Mouse (Mus musculus): Measurements from ENCODE around the gene Fes. TPM values are rescaled to one million over a fixed set of nuclear protein-coding genes. Genes with fewer than 3 reads are reported as not detected.

The Fes gene
- polyA plus RNA-seq (2014; fragmentation: Nextera tagmentation; extraction: Ambion mirVana): 14.6 and 15.7 TPM in 2 replicates

DNA sequence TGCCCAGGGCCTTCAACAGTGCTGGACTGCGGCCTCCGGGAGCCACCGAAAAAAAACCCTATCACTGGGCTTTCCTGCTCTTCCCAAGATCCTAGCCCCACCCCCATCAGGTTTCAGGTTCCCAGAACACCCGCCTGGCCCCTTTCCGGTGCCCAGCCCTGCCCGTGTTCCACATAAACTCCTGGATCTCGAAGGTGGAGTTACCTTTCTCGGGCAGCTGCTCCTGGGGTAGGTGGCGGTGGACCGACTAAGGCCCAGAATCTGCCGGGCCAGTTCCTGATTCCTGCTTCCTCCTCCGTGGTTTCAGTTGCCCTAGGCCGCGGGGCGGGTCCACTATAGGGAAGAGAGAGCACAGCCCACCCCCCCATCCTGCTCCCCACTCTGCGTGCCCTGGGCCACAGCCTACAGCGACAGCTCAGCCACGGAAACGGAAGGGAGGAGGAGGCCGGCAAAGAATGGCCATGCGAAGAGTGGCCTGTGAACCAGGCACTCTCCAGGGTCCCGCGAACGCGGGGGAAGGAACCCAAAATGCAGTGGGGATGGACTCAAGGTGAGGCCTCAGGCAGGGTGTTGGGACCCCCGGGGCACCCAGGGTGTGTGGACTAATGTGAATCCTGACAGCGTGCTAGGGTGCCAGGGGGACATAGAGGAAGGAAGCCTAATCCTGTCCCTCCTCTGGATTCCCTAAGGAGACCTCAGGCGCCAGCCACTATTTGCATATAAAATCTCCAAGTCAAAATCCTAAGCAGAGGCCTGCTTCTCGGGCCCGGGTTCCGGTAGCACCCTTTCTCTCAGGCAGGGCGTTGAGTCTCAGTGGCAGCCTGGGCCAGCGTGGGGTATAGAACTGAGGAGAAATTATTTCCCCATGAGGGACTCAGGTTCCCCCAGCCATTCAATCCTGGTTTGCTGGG, at the start of gene Fes:
Gene Fes, minus strand, starts transcription at position 314 of the 911 bp plus-strand sequence.
- Histone ChIP-seq H3K9ac (ENCODE audit: low read depth, low read length) (peak within 1 kb of the TSS; percentile 45), H3K9me3 (ENCODE audit: control insufficient read depth, low read length) (no peaks in the 10 kb centered on the region), H3K36me3 (ENCODE audit: control insufficient read depth, insufficient read depth, low read length) (peaks cover 34% of the 10 kb centered on the region), H3K4me1 (ENCODE audit: control insufficient read depth, insufficient read depth, low read length) (peaks cover 4% of the 10 kb centered on the region), H3K27me3 (replicated peaks; ENCODE audit: control insufficient read depth, insufficient read depth, low read length) (no peaks in the 10 kb centered on the region), H3K27ac (replicated peaks; ENCODE audit: low read depth, low read length) (peak within 1 kb of the TSS; percentile 65), H3K4me2 (ENCODE audit: low read depth, low read length) (peak within 1 kb of the TSS; percentile 54), H3K4me3 (ENCODE audit: low read depth, low read length) (peak within 1 kb of the TSS; percentile 33)
- ATAC-seq (ENCODE audit: low read depth): peak; percentile 24; the same call in 1 of the 2 replicates
- WGBS: 5% methylated on average over 32 of the region's 33 CpGs
- DNase-seq (ENCODE audit: low spot score): peak; percentile 58

GRCm38 (mm10) chr7:80436571-80436970, 48.8 kb upstream of the Fes start:
- Histone ChIP-seq H3K9me3 (ENCODE audit: control insufficient read depth, low read length) (no peaks in the 10 kb centered on the region), H3K36me3 (ENCODE audit: control insufficient read depth, insufficient read depth, low read length) (no peaks in the 10 kb centered on the region), H3K9ac (ENCODE audit: low read depth, low read length) (no peak overlapping the region), H3K27me3 (replicated peaks; ENCODE audit: control insufficient read depth, insufficient read depth, low read length) (no peaks in the 10 kb centered on the region), H3K4me1 (ENCODE audit: control insufficient read depth, insufficient read depth, low read length) (peaks cover 10% of the 10 kb centered on the region; the same call in 1 of the 2 replicates), H3K4me3 (ENCODE audit: low read depth, low read length) (no peak overlapping the region), H3K4me2 (ENCODE audit: low read depth, low read length) (no peak overlapping the region), H3K27ac (replicated peaks; ENCODE audit: low read depth, low read length) (no peak overlapping the region)
- no peak for ATAC-seq (ENCODE audit: low read depth)
- WGBS: 86% methylated on average over 7 of the region's 7 CpGs
- DNase-seq (ENCODE audit: low spot score): no peak

DNA sequence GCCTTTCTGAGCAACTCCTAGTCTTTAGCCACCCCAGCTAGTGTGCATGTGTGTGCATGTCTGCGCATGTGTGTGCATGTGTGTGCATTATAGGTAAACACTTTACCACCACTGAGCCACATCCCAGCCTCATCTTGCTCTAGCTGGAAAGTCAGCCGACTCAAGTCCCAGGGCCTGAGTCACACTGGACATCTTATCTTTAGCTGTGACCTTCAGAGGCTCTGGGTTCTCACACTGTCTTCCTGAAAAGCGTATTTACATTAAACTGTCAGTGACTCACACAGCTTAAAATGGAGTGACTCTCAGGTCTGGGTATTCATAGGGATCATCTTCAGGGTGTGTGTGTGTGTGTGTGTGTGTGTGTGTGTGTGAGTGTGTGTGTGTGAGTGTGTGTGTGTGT, 47.8 kb upstream of the Fes start:
- Histone ChIP-seq H3K9me3 (ENCODE audit: control insufficient read depth, low read length) (no peaks in the 10 kb centered on the region), H3K9ac (ENCODE audit: low read depth, low read length) (no peak overlapping the region), H3K4me3 (ENCODE audit: low read depth, low read length) (no peak overlapping the region), H3K4me1 (ENCODE audit: control insufficient read depth, insufficient read depth, low read length) (peaks cover 9% of the 10 kb centered on the region; the same call in 1 of the 2 replicates), H3K27me3 (replicated peaks; ENCODE audit: control insufficient read depth, insufficient read depth, low read length) (no peaks in the 10 kb centered on the region), H3K4me2 (ENCODE audit: low read depth, low read length) (no peak overlapping the region), H3K27ac (replicated peaks; ENCODE audit: low read depth, low read length) (no peak overlapping the region), H3K36me3 (ENCODE audit: control insufficient read depth, insufficient read depth, low read length) (no peaks in the 10 kb centered on the region)
- ATAC-seq (ENCODE audit: low read depth): no peak
- 77% methylated on average over 3 of the region's 3 CpGs for WGBS
- DNase-seq (ENCODE audit: low spot score): no peak

- DNase-seq (ENCODE audit: low spot score): no peak
- no peak overlapping the region for H3K27ac ChIP-seq (replicated peaks; ENCODE audit: low read depth, low read length)
- no peak overlapping the region for H3K9ac ChIP-seq (ENCODE audit: low read depth, low read length)
- no peaks in the 10 kb centered on the region for H3K27me3 ChIP-seq (replicated peaks; ENCODE audit: control insufficient read depth, insufficient read depth, low read length)
- 93% methylated on average over 12 of the region's 12 CpGs for WGBS
- no peak overlapping the region for H3K4me2 ChIP-seq (ENCODE audit: low read depth, low read length)
- no peaks in the 10 kb centered on the region for H3K4me1 ChIP-seq (ENCODE audit: control insufficient read depth, insufficient read depth, low read length)
- no peaks in the 10 kb centered on the region for H3K9me3 ChIP-seq (ENCODE audit: control insufficient read depth, low read length)
- no peaks in the 10 kb centered on the region for H3K36me3 ChIP-seq (ENCODE audit: control insufficient read depth, insufficient read depth, low read length)
- ATAC-seq (ENCODE audit: low read depth): no peak
- no peak overlapping the region for H3K4me3 ChIP-seq (ENCODE audit: low read depth, low read length)
These were observed 41.9 kb upstream of the Fes start for GRCm38 (mm10) chr7:80429661-80430060.

DNA sequence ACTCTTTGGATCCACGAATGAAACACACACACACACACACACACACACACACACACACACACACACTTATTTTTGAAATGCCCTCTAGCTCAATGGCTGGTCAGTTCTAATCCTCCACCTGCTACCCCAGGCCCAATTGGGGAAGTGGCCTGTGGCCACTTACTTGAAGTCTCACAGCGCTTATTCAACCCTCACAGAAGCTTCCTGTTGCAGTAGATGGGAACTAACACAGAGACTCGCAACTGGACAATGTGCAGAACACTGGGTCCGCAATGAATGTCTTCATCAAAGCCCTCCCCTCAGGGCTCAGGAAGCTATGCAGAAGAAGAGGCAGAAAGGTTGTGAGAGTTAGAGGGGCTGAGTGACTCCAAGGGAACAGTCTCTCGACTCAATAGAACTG, 40.0 kb upstream of the Fes start:
- Histone ChIP-seq H3K4me2 (ENCODE audit: low read depth, low read length) (no peak overlapping the region), H3K9ac (ENCODE audit: low read depth, low read length) (no peak overlapping the region), H3K4me1 (ENCODE audit: control insufficient read depth, insufficient read depth, low read length) (0 out of 2 replicates have a peak, but pooled peaks cover 4% of the 10 kb centered on the region), H3K4me3 (ENCODE audit: low read depth, low read length) (no peak overlapping the region), H3K27ac (replicated peaks; ENCODE audit: low read depth, low read length) (no peak overlapping the region), H3K27me3 (replicated peaks; ENCODE audit: control insufficient read depth, insufficient read depth, low read length) (no peaks in the 10 kb centered on the region), H3K36me3 (ENCODE audit: control insufficient read depth, insufficient read depth, low read length) (no peaks in the 10 kb centered on the region), H3K9me3 (ENCODE audit: control insufficient read depth, low read length) (no peaks in the 10 kb centered on the region)
- no peak for DNase-seq (ENCODE audit: low spot score)
- 76% methylated on average over 5 of the region's 5 CpGs for WGBS
- ATAC-seq (ENCODE audit: low read depth): no peak

DNA sequence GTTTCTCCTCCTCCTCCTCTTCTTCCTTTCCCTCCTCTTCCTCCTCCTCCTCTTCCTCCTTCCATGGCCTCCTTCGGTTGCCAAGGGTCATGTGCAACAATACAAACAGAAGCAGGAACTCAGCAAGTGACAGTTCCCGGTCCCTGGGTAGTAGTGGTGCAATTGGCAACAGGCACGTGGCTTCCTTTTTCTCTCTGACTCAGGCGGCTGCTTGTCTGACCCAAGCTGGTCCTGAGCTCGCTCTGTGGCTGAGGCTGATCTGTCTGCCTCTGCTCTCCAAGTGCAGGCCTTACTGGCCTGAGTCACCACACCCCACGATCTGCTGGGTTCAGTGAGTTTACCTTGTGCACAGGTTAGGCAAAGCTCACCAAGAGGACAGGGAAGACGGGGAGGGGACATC, 38.6 kb upstream of the Fes start:
- Histone ChIP-seq H3K27ac (replicated peaks; ENCODE audit: low read depth, low read length) (no peak overlapping the region), H3K9ac (ENCODE audit: low read depth, low read length) (no peak overlapping the region), H3K36me3 (ENCODE audit: control insufficient read depth, insufficient read depth, low read length) (no peaks in the 10 kb centered on the region), H3K4me3 (ENCODE audit: low read depth, low read length) (no peak overlapping the region), H3K4me1 (ENCODE audit: control insufficient read depth, insufficient read depth, low read length) (0 out of 2 replicates have a peak, but pooled peaks cover 4% of the 10 kb centered on the region), H3K9me3 (ENCODE audit: control insufficient read depth, low read length) (no peaks in the 10 kb centered on the region), H3K4me2 (ENCODE audit: low read depth, low read length) (no peak overlapping the region), H3K27me3 (replicated peaks; ENCODE audit: control insufficient read depth, insufficient read depth, low read length) (no peaks in the 10 kb centered on the region)
- DNase-seq (ENCODE audit: low spot score): no peak
- WGBS: 75% methylated on average over 7 of the region's 7 CpGs
- ATAC-seq (ENCODE audit: low read depth): no peak

GRCm38 (mm10) chr7:80424722-80425121, 37.0 kb upstream of the Fes start:
- H3K4me3 ChIP-seq (ENCODE audit: low read depth, low read length): no peak overlapping the region
- DNase-seq (ENCODE audit: low spot score) (no peak), ATAC-seq (ENCODE audit: low read depth) (no peak)
- H3K27me3 ChIP-seq (replicated peaks; ENCODE audit: control insufficient read depth, insufficient read depth, low read length): no peaks in the 10 kb centered on the region
- 77% methylated on average over 6 of the region's 6 CpGs for WGBS
- no peak overlapping the region for H3K9ac ChIP-seq (ENCODE audit: low read depth, low read length)
- no peaks in the 10 kb centered on the region for H3K36me3 ChIP-seq (ENCODE audit: control insufficient read depth, insufficient read depth, low read length)
- H3K4me2 ChIP-seq (ENCODE audit: low read depth, low read length): no peak overlapping the region
- 0 out of 2 replicates have a peak, but pooled peaks cover 4% of the 10 kb centered on the region for H3K4me1 ChIP-seq (ENCODE audit: control insufficient read depth, insufficient read depth, low read length)
- H3K9me3 ChIP-seq (ENCODE audit: control insufficient read depth, low read length): no peaks in the 10 kb centered on the region
- H3K27ac ChIP-seq (replicated peaks; ENCODE audit: low read depth, low read length): no peak overlapping the region

- WGBS: 25% methylated on average over 20 of the region's 20 CpGs
- no peaks in the 10 kb centered on the region for H3K9me3 ChIP-seq (ENCODE audit: control insufficient read depth, low read length)
- peak overlapping the region; percentile 35 for H3K4me2 ChIP-seq (ENCODE audit: low read depth, low read length)
- H3K27ac ChIP-seq (replicated peaks; ENCODE audit: low read depth, low read length): no peak overlapping the region
- H3K4me3 ChIP-seq (ENCODE audit: low read depth, low read length): 0 out of 2 replicates have a peak overlapping the region, but pooled peaks have one; percentile 4
- DNase-seq (ENCODE audit: low spot score) (peak; percentile 59), ATAC-seq (ENCODE audit: low read depth) (peak; percentile 47; the same call in 1 of the 2 replicates)
- no peaks in the 10 kb centered on the region for H3K36me3 ChIP-seq (ENCODE audit: control insufficient read depth, insufficient read depth, low read length)
- H3K4me1 ChIP-seq (ENCODE audit: control insufficient read depth, insufficient read depth, low read length): 0 out of 2 replicates have a peak, but pooled peaks cover 4% of the 10 kb centered on the region
- H3K27me3 ChIP-seq (replicated peaks; ENCODE audit: control insufficient read depth, insufficient read depth, low read length): no peaks in the 10 kb centered on the region
- no peak overlapping the region; the same call in 1 of the 2 replicates for H3K9ac ChIP-seq (ENCODE audit: low read depth, low read length)
These were observed 35.2 kb upstream of the Fes start for GRCm38 (mm10) chr7:80422759-80423480.

Measured in embryonic facial prominence, embryonic 14.5 days (tissue).